Mouse (Mus musculus): Measurements from ENCODE around the gene Xrcc1.

DNA sequence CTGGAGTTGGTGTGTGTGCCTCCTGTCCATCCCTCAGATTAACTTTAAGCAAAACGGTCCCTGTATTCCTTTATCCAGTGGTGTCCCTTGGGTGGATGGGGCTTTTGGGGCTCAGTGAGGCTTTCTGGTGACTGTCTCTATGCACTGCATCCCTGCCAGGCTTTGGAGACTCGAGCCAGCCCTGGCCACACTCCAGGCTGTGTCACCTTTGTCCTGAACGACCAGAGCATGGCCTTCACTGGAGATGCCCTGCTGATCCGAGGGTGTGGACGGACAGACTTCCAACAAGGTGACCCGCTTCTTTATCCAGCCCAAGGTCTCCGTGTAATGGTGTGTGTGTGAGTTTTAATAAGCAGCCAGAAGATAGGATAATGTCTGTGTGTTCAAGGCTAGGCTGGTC is 60.0 kb downstream of the Xrcc1 start:
- no peak for TF ChIP-seq CTCF (IDR thresholded peaks at IDR 0.05; ENCODE audit: low read depth)
- no peak for TF ChIP-seq EP300 (IDR thresholded peaks at IDR 0.05; ENCODE audit: low read depth)
